Mouse (Mus musculus) cerebellum, adult 9-11 months (tissue): Measurements from ENCODE around the gene Cdsn.
A peak's percentile ranks its signal among the peaks of the same experiment; 100 is the strongest.

ENCODE experiments used
- DNase-seq: peaks from one replicate; pipeline ENCODE4 v3.0.0; 2022

Gene Cdsn

GRCm38 (mm10) chr17:35578211-35578610 lies 26.3 kb downstream of the Cdsn start:
- DNase-seq, result peak; percentile 57

DNA sequence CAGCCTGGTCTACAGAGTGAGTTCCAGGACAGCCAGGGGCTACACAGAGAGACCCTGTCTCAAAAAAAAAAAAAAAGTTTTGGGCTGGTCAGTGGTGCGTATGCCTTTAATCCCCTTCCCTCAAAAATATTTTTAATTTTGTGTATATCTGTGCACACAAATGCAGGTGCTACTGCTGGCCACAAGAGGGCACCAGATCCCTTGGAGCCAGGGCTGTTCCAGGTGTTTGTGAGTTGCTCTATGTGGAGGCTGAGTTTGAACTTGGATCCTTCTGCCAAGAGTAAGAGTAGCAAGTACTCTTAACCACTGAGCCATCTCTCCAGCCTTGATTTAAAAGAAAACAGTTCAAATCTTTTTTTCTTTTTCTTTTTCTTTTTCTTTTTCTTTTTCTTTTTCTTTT lies 31.0 kb downstream of the Cdsn start:
- no peak for DNase-seq

GRCm38 (mm10) chr17:35584330-35584937 lies 32.5 kb downstream of the Cdsn start:
- DNase-seq, result peak; percentile 62

- no peak for DNase-seq
These were observed 35.4 kb downstream of the Cdsn start for GRCm38 (mm10) chr17:35587291-35587690.

GRCm38 (mm10) chr17:35588387-35588786 lies 36.5 kb downstream of the Cdsn start:
- no peak for DNase-seq

GRCm38 (mm10) chr17:35590410-35591218 lies 38.7 kb downstream of the Cdsn start:
- DNase-seq, result peak; percentile 40

DNA sequence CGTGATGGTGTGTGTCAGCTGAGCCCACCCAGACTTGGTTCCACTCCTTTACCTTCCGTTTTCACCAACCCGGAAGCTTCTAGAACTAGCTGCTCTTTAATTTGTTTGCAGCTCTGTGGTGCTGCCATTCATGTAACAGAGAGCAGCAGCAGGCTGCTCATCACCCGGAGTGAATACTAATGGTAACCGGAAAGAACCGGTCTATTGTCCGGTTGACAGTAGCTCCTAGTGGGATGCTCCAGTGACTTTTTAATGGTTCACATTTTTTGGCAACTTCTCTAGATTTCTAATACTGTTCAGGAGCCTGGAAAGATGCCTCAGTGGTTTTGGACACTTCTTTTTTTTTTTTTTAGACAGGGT lies 39.3 kb downstream of the Cdsn start:
- DNase-seq, result no peak

- no peak for DNase-seq
These were observed 39.8 kb downstream of the Cdsn start for GRCm38 (mm10) chr17:35591731-35592130.

- no peak for DNase-seq
These were observed 40.2 kb downstream of the Cdsn start for GRCm38 (mm10) chr17:35592131-35592530.

DNA sequence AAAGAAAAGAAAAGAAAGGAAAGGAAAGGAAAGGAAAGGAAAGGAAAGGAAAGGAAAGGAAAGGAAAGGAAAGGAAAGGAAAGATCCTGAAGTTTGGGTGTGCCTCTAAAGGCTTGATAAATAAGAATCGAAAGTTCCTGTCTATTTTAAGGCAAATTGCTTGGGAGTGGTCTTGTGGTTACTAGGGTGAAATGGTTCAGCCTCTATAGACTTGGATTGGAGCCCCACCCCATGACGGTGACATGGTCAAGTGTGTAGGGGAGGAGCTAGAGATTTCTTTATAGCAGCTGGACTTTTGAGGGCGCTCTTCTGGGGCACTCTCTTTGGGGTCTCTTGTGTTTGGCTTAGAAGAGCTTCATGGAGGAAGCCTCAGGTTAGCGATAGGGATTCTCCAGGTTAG lies 41.9 kb downstream of the Cdsn start:
- no peak for DNase-seq

- no peak for DNase-seq
These were observed 42.5 kb downstream of the Cdsn start for GRCm38 (mm10) chr17:35594456-35594855.

- DNase-seq, result no peak
These were observed 45.5 kb downstream of the Cdsn start for GRCm38 (mm10) chr17:35597399-35597798.

DNA sequence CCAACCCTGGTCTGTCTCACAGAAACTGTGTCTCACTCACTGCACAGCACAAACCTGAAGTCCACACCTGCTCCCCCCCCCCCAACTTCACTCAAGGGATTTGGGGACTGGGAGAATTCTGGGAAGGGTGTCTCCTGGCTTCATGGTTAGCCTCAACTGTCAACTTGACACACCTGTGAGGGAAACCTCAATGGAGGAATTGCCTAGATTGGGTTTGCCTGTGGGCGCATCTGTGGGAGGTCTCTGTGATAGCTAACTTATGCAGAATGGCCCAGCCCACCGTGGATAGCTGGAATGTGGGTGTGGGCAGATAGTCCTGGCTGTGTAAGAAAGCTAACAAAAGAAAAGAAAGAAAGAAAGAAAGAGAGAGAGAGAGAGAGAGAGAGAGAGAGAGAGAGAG lies 49.3 kb downstream of the Cdsn start, which contains the start of gene Sfta2:
TSS of gene Sfta2 (plus strand) at position 301 of the 400 bp plus-strand sequence.
- DNase-seq, result no peak

- no peak for DNase-seq
These were observed 49.9 kb downstream of the Cdsn start for GRCm38 (mm10) chr17:35601736-35602354.
